Mouse (Mus musculus): ENCODE results near the gene 4933427D14Rik. TPM values are rescaled to one million over a fixed set of nuclear protein-coding genes. Genes with fewer than 3 reads are reported as not detected.
"Not testable (repeated sequence)": the region's sequence is repeated elsewhere in the genome, so short reads cannot be mapped to it uniquely, and the experiment has no call there.

4933427D14Rik gene
- total RNA-seq, 2 experiments from 2014 or later = 10.2 to 13.8 TPM

DNA sequence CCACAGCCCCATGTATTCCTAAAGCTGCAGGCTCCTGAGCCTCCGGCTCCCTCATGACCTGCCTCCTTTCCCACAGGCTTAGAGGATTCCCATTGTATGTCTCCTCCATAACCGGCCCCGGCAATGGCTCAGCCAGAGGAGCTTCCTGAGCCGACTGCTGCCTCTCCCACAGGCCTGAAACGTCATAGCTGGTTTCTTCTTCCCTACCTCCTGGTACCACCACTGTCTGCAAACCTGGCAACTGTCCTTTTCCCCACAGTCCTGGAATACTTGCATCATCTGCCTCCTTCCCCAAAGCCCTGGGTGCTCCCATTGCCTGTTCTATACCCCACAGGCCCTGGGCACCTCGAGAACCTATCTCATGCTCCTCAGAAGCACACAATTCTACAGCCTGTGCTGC lies 2.0 kb downstream of the 4933427D14Rik start:
- no peak for DNase-seq (ENCODE audit: low spot score in 2 of 2)

DNA sequence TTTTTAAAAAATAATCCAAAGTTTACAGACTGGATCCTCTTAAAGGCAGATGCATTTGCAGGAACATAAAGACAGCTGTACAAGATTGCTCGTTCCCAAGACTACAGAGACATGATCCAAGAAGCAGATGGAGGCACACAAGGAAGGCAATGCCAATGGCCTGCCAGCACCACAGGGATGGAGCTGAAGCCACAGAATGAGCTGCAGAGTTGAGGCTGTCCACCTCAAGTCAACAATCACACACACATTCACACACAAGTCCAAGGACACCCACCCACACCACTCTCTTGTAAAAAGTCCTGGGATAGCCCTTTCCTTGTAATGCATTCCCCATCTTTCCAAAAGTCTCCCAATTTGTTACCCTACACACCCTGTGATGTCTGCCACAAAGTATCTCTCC lies 3.8 kb downstream of the 4933427D14Rik start:
- no peak for DNase-seq (ENCODE audit: low spot score in 2 of 2)

- DNase-seq (ENCODE audit: low spot score in 2 of 2) = no peak
Measured at GRCm38 (mm10) chr11:72196506-72196905, 10.8 kb downstream of the 4933427D14Rik start.

GRCm38 (mm10) chr11:72194259-72194658 lies 13.0 kb downstream of the 4933427D14Rik start:
- no peak for DNase-seq (ENCODE audit: low spot score in 2 of 2)

DNA sequence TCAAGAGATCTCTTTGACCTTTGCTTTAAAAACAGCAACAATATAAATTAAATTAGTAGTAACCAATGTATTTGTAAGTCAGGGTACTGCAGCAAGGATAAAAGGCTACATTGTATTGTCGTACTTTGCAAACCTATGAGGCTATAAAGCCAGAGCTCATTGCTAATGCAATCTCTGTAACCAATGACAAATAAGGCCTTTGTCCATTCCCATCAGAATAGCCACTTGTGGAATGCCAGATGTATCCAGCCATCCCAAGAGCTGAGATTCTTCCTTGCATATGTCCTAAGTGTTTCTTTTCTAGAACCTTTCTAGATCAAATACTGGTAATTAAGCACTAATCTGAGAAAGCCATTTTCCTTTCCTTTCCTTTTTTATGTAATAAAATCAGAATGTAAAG lies 16.4 kb downstream of the 4933427D14Rik start:
- DNase-seq (ENCODE audit: low spot score in 2 of 2) = no peak

DNA sequence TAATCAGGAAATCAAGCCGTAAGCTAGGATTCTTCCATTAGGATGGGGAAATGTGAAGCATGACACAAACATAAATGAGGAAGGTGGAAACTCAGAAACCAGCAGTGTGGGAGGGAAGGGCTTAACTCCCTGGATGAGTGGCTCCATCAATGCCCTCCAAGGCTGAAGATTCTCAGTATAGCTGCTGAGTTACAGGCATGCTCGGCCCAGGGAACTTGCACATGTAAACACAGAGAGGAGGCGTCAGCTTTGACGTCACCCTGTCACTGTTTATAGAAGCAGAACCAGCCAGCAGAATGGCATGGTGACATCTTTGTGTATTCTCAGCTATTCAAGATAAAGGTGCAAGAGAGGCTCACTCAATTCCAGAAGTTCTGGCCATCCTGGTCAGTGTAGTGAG lies 23.0 kb downstream of the 4933427D14Rik start:
- DNase-seq (ENCODE audit: low spot score in 2 of 2) = no peak

DNA sequence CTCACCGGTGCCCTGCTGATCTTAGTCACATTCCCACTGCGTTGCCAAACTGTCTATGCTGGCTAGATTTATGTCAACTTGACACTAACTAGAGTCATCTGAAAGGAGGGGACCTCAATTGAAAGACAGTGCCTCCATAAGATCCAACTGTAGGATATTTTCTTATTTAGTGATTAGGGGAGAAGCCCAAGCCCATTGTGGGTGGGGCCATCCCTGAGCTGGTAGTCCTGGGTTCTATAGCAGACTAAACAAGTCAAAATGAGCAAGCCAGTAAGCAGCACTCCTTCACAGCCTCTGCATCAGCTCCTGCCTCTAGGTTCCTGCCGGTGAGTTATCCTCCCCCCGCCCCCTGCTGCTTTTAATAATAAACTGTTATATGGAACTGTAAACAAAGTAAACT lies 26.1 kb downstream of the 4933427D14Rik start:
- DNase-seq (ENCODE audit: low spot score in 2 of 2) = no peak

- no peak for DNase-seq (ENCODE audit: low spot score in 2 of 2)
Measured at GRCm38 (mm10) chr11:72180556-72180955, 26.7 kb downstream of the 4933427D14Rik start.

- no peak for DNase-seq (ENCODE audit: low spot score in 2 of 2)
Measured at GRCm38 (mm10) chr11:72176553-72176952, 30.7 kb downstream of the 4933427D14Rik start.

DNA sequence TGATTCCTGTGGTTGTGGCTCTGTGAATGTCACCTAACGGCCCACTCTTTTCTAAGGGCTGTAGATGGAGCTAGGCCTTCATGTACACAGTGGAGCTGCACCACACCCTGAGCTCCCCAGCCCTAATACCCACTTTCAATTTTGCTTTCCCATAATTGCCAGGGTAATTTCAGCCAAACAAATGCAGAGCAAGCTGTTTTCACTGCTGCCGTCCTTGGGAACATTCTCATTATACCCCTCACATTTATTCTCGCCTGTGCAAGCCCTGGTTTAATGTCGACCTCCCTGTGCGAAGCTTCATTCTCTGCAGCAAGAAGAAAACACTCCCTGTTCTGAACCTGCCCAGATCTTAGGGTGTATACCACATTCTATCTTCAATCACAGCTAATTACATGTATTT lies 31.3 kb downstream of the 4933427D14Rik start:
- no peak for DNase-seq (ENCODE audit: low spot score in 2 of 2)

DNA sequence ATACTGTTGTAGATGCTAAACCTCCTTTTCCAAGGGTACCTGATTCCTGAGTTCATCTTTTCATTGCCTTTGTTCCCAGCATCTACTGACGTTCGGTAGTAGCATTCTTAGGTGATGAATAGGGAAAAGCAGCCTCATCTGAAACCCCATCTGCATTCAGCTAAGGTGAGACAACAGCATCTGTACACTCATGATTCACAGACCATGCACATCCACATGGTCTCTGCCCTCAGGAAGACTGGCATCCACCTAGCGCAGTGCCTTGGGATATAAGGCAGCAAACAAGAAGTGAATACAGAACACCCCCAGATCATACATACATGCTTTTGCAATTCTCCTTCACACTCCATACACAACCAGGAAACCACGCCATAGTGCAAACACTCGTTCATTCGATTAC lies 32.5 kb downstream of the 4933427D14Rik start:
- DNase-seq (ENCODE audit: low spot score in 2 of 2) = no peak

DNA sequence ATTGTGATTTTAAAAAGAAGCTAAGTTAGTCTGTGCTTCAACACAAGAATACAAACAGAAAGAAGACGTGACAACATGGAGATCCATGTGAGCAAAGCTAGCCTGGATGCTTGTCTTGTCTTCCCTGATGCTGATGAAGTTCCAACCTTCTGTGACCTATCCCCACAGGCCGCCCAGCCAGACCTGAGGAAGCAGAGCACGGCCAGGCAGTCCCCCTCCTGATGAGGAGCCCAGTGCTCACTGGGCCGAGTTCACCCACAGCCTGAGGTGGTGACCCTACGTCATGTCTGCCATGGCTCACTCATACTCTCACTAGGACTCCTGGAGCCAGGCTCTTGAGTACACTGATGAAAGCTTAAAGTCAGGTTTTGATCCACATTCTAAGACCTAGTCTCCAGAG lies 33.8 kb downstream of the 4933427D14Rik start:
- DNase-seq (ENCODE audit: low spot score in 2 of 2) = no peak

DNA sequence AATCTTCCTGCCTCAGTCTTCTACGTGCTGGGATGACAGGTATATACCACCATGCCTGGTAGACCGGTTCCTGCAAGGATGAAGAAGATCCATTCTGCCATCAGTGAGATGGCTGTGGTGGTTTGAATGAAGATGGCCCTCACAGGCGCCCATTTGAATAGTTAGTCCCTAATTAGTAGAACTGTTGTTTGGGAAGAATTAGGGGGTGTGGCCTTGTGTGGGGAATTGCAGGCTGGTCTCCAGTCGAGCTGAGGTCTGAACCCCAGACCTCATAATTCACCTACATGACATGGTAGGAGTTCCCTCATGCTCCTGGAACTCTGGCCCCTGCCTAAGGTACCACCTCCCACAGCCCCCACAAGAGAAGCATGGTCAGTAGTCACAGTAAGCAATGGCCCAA lies 35.4 kb downstream of the 4933427D14Rik start:
- DNase-seq (ENCODE audit: low spot score in 2 of 2) = not testable (repeated sequence)

- no peak for DNase-seq (ENCODE audit: low spot score in 2 of 2)
Measured at GRCm38 (mm10) chr11:72169871-72170270, 37.4 kb downstream of the 4933427D14Rik start.

DNA sequence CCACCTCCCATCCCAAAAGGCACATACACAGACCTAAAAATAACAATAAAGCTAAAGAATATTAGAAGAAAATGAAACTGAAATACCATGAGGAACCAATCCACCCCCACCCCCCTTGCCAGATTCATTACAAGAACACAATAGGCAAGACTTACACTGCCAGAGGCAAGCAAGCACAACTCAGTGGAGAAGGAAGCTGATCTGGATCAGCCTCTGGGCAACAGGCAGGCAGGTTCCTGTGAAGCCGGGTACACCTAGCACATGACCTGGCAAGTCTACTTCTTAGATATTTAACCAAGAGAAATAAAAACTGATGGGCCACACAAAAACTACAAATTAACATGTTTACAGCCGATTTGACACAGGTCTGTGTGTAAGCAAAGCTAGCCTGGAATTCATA lies 44.1 kb downstream of the 4933427D14Rik start:
- no peak for DNase-seq (ENCODE audit: low spot score in 2 of 2)

DNA sequence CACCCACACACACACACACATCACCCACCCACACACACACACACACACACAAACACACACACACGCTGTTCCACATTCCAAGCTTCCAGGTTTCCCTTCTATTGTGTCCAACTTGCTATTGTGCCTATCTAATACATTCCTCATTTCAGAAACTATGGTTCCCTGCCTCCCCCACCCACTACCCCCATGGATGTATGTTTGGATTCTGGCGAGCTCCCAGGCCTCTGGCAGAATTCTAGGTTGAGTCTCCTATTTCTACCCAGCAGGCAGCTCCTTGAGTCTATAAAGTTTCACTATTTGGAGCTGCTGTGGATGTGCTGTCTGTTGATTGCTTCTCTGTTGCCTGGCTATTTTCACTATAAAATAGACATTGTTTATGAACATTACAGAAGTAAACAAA lies 50.6 kb downstream of the 4933427D14Rik start:
- no peak for DNase-seq (ENCODE audit: low spot score in 2 of 2)

DNA sequence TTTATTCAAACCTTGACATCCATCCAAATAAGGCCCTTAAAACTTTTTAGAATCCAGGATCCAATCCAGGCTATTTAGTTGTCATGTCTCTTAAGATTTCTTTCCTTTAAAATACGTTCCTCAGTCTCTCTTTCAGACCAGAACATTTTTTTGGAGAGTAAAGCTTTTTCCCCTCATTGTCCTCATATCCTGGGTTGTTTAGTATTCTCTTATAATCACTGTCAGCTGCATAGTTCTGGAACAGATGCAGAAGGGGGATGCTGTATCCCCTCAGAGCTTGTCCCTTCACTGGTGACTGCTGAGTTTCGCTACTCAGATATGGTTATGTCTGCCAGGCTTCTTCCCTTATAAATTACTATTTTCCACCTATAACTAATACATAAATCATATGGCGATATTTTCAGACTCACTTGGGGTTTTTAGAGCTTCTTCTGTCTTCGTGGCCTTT lies 51.3 kb downstream of the 4933427D14Rik start:
- no peak for DNase-seq (ENCODE audit: low spot score in 2 of 2)

DNA sequence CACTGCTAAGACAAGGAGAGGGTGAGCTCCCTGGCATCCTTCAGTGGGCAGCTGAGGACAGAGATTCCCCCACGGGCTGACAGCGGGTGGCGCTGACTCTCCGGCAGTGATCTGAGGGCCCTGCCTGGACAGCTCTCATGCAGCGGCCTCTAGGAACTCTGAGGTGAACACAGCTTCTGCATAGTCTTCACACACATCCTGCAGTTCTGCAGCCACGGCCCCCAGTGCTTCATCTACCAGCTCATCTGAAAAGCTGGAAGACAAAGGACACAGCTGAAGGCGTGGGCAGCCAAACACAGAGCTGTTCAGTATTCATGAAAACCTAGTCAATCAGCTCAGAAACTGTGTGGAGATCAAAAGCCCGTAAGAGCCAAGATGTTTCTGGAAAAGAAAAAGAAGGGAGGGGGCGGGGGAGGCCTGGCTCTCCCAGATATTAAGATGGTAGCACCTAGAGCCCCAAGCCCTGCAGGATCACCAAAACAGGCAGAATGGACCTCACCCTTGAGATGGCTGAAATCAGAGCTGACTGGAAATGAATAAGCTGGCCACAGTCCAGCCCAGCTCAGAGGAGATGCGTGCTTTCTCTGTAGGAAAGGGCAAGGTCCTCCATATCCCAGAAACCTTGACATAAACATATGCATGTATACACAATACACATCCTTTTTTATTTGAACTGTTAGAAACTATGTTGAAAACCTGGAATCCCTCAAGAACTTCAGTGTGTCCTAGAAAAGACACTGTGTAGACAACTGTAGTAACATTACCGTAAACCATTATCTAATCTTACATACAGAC lies 51.9 kb downstream of the 4933427D14Rik start:
- DNase-seq (ENCODE audit: low spot score in 2 of 2) = no peak

DNA sequence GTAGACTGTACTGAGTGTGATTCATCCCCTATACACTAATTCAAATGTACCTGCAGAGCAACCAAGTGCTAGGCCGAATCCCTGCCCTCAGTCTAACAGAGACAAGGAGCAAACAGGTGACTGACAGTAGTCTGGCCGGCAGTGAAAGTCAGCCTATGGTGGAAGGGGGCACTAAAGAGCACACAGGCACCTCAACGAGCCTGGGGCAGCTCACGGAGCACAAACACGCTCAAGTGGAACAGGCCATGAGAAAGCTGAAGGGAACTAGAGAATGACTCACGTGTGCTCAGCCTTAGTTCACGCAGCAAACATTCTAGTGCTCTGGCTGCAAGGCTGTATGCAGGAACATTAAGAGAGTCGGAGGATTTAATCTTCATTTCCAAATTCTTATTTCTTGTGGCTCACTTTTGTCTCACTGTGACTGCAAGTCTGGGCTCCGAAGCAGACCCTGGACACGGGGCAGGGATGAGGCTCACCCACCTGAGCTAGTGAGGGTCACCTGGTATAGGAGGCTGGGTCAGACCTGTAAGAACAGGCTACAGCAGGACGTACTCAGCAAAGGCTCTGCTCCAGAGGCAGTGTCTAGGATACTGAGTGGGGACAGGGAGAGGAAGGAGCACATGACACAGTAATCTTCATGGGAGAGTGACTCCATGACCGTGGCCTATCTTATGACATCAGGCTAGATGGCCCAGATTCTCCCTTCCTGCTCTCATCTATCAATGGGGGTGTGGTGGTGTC lies 54.0 kb downstream of the 4933427D14Rik start:
- no peak for DNase-seq (ENCODE audit: low spot score in 2 of 2)

DNA sequence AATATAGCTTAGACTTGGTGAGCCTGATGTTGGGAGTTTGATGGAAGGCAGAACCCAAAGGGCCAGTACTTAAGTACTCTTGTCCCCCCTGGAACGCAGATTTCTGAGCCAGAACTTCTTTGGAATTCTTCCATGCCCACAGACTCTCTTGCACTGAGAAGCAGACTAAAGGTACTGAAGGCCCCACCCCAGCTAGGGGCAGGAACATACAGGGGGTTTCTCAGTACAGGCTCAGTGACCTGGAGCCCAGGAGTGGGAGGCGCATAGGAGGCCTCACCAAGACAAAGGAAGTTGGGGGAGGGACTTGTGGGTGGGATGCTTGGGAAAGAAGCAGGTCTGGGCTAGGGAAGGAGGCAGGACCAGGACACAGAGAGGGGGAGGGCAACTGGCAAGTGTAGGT lies 56.1 kb downstream of the 4933427D14Rik start:
- DNase-seq (ENCODE audit: low spot score in 2 of 2) = no peak

DNA sequence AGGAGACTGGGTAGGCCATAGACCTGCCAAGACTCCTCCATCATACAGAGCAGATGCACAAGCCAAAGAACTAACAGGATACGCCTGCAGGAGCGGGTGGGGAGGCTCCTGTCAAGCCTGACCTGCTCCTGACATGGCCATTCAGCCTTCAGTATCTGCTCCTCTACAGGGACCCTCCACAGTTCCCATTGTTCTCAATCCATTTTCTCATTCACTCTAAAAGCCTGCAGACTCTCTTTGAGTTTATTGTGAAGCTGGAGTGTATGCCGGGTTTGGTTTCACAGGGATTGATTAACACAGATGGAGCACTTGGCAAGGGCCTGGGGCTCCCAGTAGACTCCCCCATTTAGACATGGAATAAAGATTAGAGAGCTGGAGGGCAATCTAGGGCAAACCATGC lies 59.3 kb downstream of the 4933427D14Rik start:
- DNase-seq (ENCODE audit: low spot score in 2 of 2) = no peak

DNA sequence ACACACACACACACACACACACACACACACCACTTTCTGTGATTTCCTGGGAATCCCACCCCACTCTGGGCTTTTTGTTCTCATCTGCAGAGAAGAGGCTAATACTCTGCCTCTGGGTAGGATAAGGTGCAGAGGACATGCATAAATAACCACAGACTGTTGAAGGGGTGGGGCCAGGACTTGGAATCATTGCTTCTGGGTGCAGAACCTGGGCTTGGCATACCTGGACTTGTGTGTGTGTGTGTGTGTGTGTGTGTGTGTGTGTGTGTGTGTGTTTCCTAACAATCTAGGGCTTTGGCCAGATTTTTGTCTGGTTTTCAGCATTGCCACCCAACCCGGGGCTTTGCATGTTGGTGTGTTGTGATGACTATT lies 61.4 kb downstream of the 4933427D14Rik start:
- no peak for DNase-seq (ENCODE audit: low spot score in 2 of 2)
